ENCODE assay signal across 8 mouse cellular contexts in the genomic region with DNA sequence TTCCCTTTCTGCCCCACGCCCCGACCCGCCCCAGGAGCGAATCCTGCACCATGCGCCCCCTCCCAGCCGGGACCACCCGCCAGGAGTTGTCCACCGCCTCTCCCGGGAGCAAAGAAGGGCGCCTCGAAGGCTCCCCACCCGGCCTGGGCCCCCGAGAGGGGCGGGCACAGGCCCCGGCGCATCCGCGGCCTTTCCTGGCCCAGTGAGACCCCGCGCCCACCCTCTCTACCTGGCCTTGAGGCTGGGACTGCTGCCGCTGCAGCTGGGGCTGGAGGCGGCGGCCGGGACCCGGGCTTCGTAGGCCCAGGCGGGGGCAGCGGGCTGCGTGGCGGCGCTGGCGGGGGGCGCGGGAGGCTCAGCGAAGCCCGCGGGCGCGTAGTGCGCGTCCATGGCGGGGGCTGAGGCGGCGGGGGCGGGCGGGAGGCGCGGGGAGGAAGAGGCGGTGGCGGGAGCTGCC. TPM values are rescaled to one million over a fixed set of nuclear protein-coding genes. Genes with fewer than 3 reads are reported as not detected.
DNase-seq lines count a peak whose midpoint lies in the region; ATAC-seq and TF ChIP-seq lines count a peak whose summit lies in the region.

A gene (minus strand): TSS at position 390 of the 457 bp plus-strand sequence.

- peak in 1 of 2 experiments; percentile 20 for DNase-seq in layer of hippocampus, adult 2 months (ENCODE audit: low spot score in 2 of 2)
- DNase-seq in layer of hippocampus, adult 11-12 months (ENCODE audit: low spot score) = no peak
- DNase-seq in G1E (ENCODE audit: low spot score) = no peak
- peak; percentile 75 for DNase-seq in testis, postnatal 14 days (ENCODE audit: low spot score)
- DNase-seq in right cerebral cortex, postnatal 14 days = no peak

- peak within 1 kb of the TSS; percentile 95 for H3K27ac ChIP-seq in layer of hippocampus, adult 2 months
- peak within 1 kb of the TSS; percentile 99 for H3K27ac ChIP-seq in embryonic facial prominence, embryonic 13.5 days
- peak within 1 kb of the TSS; percentile 98 for H3K27ac ChIP-seq in heart, embryonic 16.5 days (ENCODE audit: low read length)
- H3K27ac ChIP-seq in limb, embryonic 15.5 days = peak within 1 kb of the TSS; percentile 97

- peaks cover 7% of the 10 kb centered on the region for H3K27me3 ChIP-seq in G1E (ENCODE audit: insufficient read depth, low read length)
- H3K27me3 ChIP-seq in embryonic facial prominence, embryonic 13.5 days = no peaks in the 10 kb centered on the region
- H3K27me3 ChIP-seq in heart, embryonic 16.5 days (ENCODE audit: control insufficient read depth, insufficient read depth, low read length) = no peaks in the 10 kb centered on the region
- H3K27me3 ChIP-seq in limb, embryonic 15.5 days = no peaks in the 10 kb centered on the region

- H3K9ac ChIP-seq in embryonic facial prominence, embryonic 13.5 days = peak within 1 kb of the TSS; percentile 98
- H3K9ac ChIP-seq in heart, embryonic 16.5 days (ENCODE audit: low read length) = peak within 1 kb of the TSS; percentile 98
- H3K9ac ChIP-seq in limb, embryonic 15.5 days = peak within 1 kb of the TSS; percentile 97

- under 1% methylated on average over 26 of the region's 50 CpGs for WGBS in embryonic facial prominence, embryonic 13.5 days
- WGBS in heart, embryonic 16.5 days = under 1% methylated on average over 36 of the region's 50 CpGs
- WGBS in limb, embryonic 15.5 days = under 1% methylated on average over 31 of the region's 50 CpGs

- no peaks in the 10 kb centered on the region for H3K36me3 ChIP-seq in G1E (replicated peaks)
- no peaks in the 10 kb centered on the region for H3K36me3 ChIP-seq in embryonic facial prominence, embryonic 13.5 days
- H3K36me3 ChIP-seq in heart, embryonic 16.5 days (ENCODE audit: control insufficient read depth, insufficient read depth) = no peaks in the 10 kb centered on the region
- H3K36me3 ChIP-seq in limb, embryonic 15.5 days = no peaks in the 10 kb centered on the region

- H3K4me3 ChIP-seq in layer of hippocampus, adult 2 months = peak within 1 kb of the TSS; percentile 87
- peak within 1 kb of the TSS; percentile 79 for H3K4me3 ChIP-seq in G1E (ENCODE audit: low read depth, low read length)
- peak within 1 kb of the TSS; percentile 94 for H3K4me3 ChIP-seq in embryonic facial prominence, embryonic 13.5 days
- peak within 1 kb of the TSS; percentile 89 for H3K4me3 ChIP-seq in heart, embryonic 16.5 days (ENCODE audit: low read length)
- peak within 1 kb of the TSS; percentile 92 for H3K4me3 ChIP-seq in limb, embryonic 15.5 days

- H3K4me1 ChIP-seq in G1E (ENCODE audit: insufficient read depth, low read depth, low read length) = peaks cover 33% of the 10 kb centered on the region
- H3K4me1 ChIP-seq in embryonic facial prominence, embryonic 13.5 days = peaks cover 19% of the 10 kb centered on the region
- peaks cover 17% of the 10 kb centered on the region for H3K4me1 ChIP-seq in heart, embryonic 16.5 days (ENCODE audit: control insufficient read depth, insufficient read depth, low read length)
- peaks cover 13% of the 10 kb centered on the region; the same call in 1 of the 2 replicates for H3K4me1 ChIP-seq in limb, embryonic 15.5 days

- H3K9me3 ChIP-seq in G1E (replicated peaks) = no peaks in the 10 kb centered on the region
- H3K9me3 ChIP-seq in embryonic facial prominence, embryonic 13.5 days = no peaks in the 10 kb centered on the region
- no peaks in the 10 kb centered on the region for H3K9me3 ChIP-seq in heart, embryonic 16.5 days (replicated peaks; ENCODE audit: control insufficient read depth, low read length)
- H3K9me3 ChIP-seq in limb, embryonic 15.5 days = no peaks in the 10 kb centered on the region

- no peak for ATAC-seq in G1E (ENCODE audit: extremely low read depth, insufficient number of reproducible peaks, low FRiP score, poor library complexity, severe bottlenecking)
- peak; percentile 77 for ATAC-seq in embryonic facial prominence, embryonic 13.5 days (ENCODE audit: insufficient number of reproducible peaks, insufficient read depth, low FRiP score, low TSS enrichment, low read depth)
- ATAC-seq in heart, embryonic 16.5 days (replicated peaks; ENCODE audit: extremely low read depth, insufficient read depth, low FRiP score) = peak; percentile 47
- ATAC-seq in limb, embryonic 15.5 days (ENCODE audit: insufficient number of reproducible peaks, low FRiP score, low TSS enrichment, low read depth) = no peak

- peak within 1 kb of the TSS; percentile 82 for H3K4me2 ChIP-seq in embryonic facial prominence, embryonic 13.5 days
- H3K4me2 ChIP-seq in heart, embryonic 16.5 days (ENCODE audit: low read depth, low read length) = peak within 1 kb of the TSS; percentile 94
- H3K4me2 ChIP-seq in limb, embryonic 15.5 days = peak within 1 kb of the TSS; percentile 65

- TF ChIP-seq CTCF in layer of hippocampus, adult 2 months (conservative IDR thresholded peaks at IDR 0.05) = no peak
- no peak for TF ChIP-seq CTCF in G1E (IDR thresholded peaks at IDR 0.05; ENCODE audit: low read depth, low read length)

RNA-seq across cellular contexts. Expression of the gene that starts here (rescaled TPM):
- total RNA-seq in layer of hippocampus, adult 2 months (2021) = 10 to 100 TPM in 1 of 2 experiments, 1 to 10 TPM in 1; 9.8 to 11.3 TPM
- total RNA-seq in G1E (2014; fragmentation: Nextera tagmentation) = 57.8 and 61.1 TPM in 2 replicates
- total RNA-seq in G1E (2017) = 6.0 and 6.6 TPM in 2 replicates
- polyA plus RNA-seq in G1E (2012) = 2.5 and 2.6 TPM in 2 replicates
- polyA plus RNA-seq in embryonic facial prominence, embryonic 13.5 days (2015; fragmentation: Nextera tagmentation; extraction: Ambion mirVana) = 13.5 and 14.2 TPM in 2 replicates
- 5.6 and 6.2 TPM in 2 replicates for polyA plus RNA-seq in heart, embryonic 16.5 days (2015; fragmentation: Nextera tagmentation; extraction: Ambion mirVana)
- 8.5 and 9.9 TPM in 2 replicates for polyA plus RNA-seq in limb, embryonic 15.5 days (2015; fragmentation: Nextera tagmentation; extraction: Ambion mirVana)

Comparison
In these comparisons a context has a peak if more than half of its experiments do, and no peak if none do; other contexts are left out.
1. ATAC-seq: peak in embryonic facial prominence, embryonic 13.5 days (single experiment) and heart, embryonic 16.5 days (single experiment); none in G1E (single experiment) and limb, embryonic 15.5 days (single experiment).
2. Peak in every context shown above with its lines, with median percentiles within 50 percentile points of each other: H3K27ac ChIP-seq, H3K4me3 ChIP-seq, H3K4me2 ChIP-seq and H3K9ac ChIP-seq.